Comparison of ENCODE assay signal across 25 mouse cellular contexts in genomic region chr5:76550426-76550825, GRCm38 (mm10).
"Had no signal": no experiment of that assay in that cellular context is flagged by ENCODE, and none has a peak within 500 bp of the region (broad histone marks: within the 10 kb centered on the region; RNA-seq: fewer than 3 reads in every experiment).

No protein-coding gene starts in this region.

- DNase-seq: gastrocnemius, adult 2 months; gastrocnemius, postnatal 10 days; gastrocnemius, postnatal 25 days; heart, postnatal 4 days; kidney, adult 18-20 months; kidney, adult 8-10 months; kidney, postnatal 10 days; kidney, postnatal 25 days; kidney, postnatal 4 days; liver; liver, embryonic 13.5 days had no signal

- ATAC-seq: hindbrain, embryonic 16.5 days; inflammation-experienced regulatory T-cells, adult 6 months; intestine, embryonic 15.5 days; intestine, postnatal 0 days had no signal

- H3K9ac ChIP-seq: heart, embryonic 13.5 days; heart, embryonic 15.5 days; hindbrain, embryonic 12.5 days; hindbrain, embryonic 14.5 days; intestine, embryonic 15.5 days; limb, embryonic 12.5 days; liver, embryonic 13.5 days had no signal

- H3K27ac ChIP-seq: gastrocnemius, adult 2 months; heart, embryonic 10.5 days; heart, embryonic 13.5 days; heart, embryonic 15.5 days; hindbrain, embryonic 10.5 days; hindbrain, embryonic 12.5 days; hindbrain, embryonic 14.5 days; intestine, embryonic 15.5 days; layer of hippocampus, adult 2 months; left cerebral cortex, adult 2 months; limb, embryonic 10.5 days; limb, embryonic 12.5 days; liver, embryonic 13.5 days had no signal

- H3K4me3 ChIP-seq: gastrocnemius, adult 2 months; heart, embryonic 10.5 days; heart, embryonic 13.5 days; heart, embryonic 15.5 days; hindbrain, embryonic 10.5 days; hindbrain, embryonic 12.5 days; intestine, embryonic 15.5 days; layer of hippocampus, adult 2 months; left cerebral cortex, adult 2 months; limb, embryonic 10.5 days; limb, embryonic 12.5 days; liver, embryonic 13.5 days had no signal

- H3K27me3 ChIP-seq: heart, embryonic 13.5 days; heart, embryonic 15.5 days; hindbrain, embryonic 12.5 days; intestine, embryonic 15.5 days; limb, embryonic 12.5 days; liver, embryonic 13.5 days had no signal

- H3K9me3 ChIP-seq: heart, embryonic 10.5 days; heart, embryonic 13.5 days; heart, embryonic 15.5 days; hindbrain, embryonic 10.5 days; hindbrain, embryonic 12.5 days; intestine, embryonic 15.5 days; limb, embryonic 10.5 days; limb, embryonic 12.5 days; liver, embryonic 13.5 days had no signal

- H3K4me1 ChIP-seq: heart, embryonic 10.5 days; heart, embryonic 13.5 days; heart, embryonic 15.5 days; hindbrain, embryonic 10.5 days; hindbrain, embryonic 12.5 days; intestine, embryonic 15.5 days; limb, embryonic 10.5 days; limb, embryonic 12.5 days; liver, embryonic 13.5 days had no signal
